Mouse (Mus musculus) limb, embryonic 12.5 days (tissue): Measurements from ENCODE around the gene Olfr1303. TPM values are rescaled to one million over a fixed set of nuclear protein-coding genes. Genes with fewer than 3 reads are reported as not detected.

ENCODE experiments used
- ATAC-seq: fragments of 200-750 bp; cut with Nextera tagmentation; 2 replicates; pipeline ENCODE4 v1.8.0; 2017; ENCODE audit warnings: low read depth, moderate TSS enrichment; ENCODE audit not compliant: insufficient number of reproducible peaks, insufficient read depth, low FRiP score, low TSS enrichment
- H3K27ac ChIP-seq: fragments of 300-500 bp; sonication (generic); 2 replicates; pipeline ENCODE4 v1.5.1; 2016; ENCODE audit warnings: mild to moderate bottlenecking, moderate library complexity
- H3K27me3 ChIP-seq: fragments of 300-500 bp; sonication (generic); 2 replicates; pipeline ENCODE4 v1.6.1; 2016; ENCODE audit warnings: mild to moderate bottlenecking, moderate library complexity
- H3K36me3 ChIP-seq: fragments of 300-500 bp; sonication (generic); 2 replicates; pipeline ENCODE4 v1.6.1; 2016; ENCODE audit warnings: mild to moderate bottlenecking, moderate library complexity
- H3K4me1 ChIP-seq: fragments of 300-500 bp; sonication (generic); replicated peaks from 2 replicates; pipeline ENCODE4 v1.6.1; 2016
- H3K4me2 ChIP-seq: fragments of 300-500 bp; sonication (generic); 2 replicates; pipeline ENCODE4 v1.6.1; 2016; ENCODE audit warnings: mild to moderate bottlenecking, moderate library complexity
- H3K4me3 ChIP-seq: fragments of 300-500 bp; sonication (generic); replicated peaks from 2 replicates; pipeline ENCODE4 v1.5.1; 2016; ENCODE audit warnings: mild to moderate bottlenecking
- H3K9ac ChIP-seq: fragments of 300-500 bp; sonication (generic); replicated peaks from 2 replicates; pipeline ENCODE4 v1.6.1; 2016; ENCODE audit warnings: mild to moderate bottlenecking, moderate library complexity
- H3K9me3 ChIP-seq: fragments of 300-500 bp; sonication (generic); 2 replicates; pipeline ENCODE4 v1.6.1; 2016; ENCODE audit warnings: mild to moderate bottlenecking, moderate library complexity
- WGBS: fragments of 180-500 bp; shearing (Covaris S2); methylation state at CpG from one replicate; pipeline ENCODE4 v1.1.7; 2016; 5-methylcytosine and 5-hydroxymethylcytosine counted together
- polyA plus RNA-seq: library from polyadenylated mRNA; unstranded; fragments of >200 nt; fragmentation: Nextera tagmentation; extraction: Ambion mirVana; gene quantifications from 2 replicates; pipeline ENCODE4 v1.2.1, GENCODE M21; 2016

Gene Olfr1303
- not detected in 2 replicates for polyA plus RNA-seq

DNA sequence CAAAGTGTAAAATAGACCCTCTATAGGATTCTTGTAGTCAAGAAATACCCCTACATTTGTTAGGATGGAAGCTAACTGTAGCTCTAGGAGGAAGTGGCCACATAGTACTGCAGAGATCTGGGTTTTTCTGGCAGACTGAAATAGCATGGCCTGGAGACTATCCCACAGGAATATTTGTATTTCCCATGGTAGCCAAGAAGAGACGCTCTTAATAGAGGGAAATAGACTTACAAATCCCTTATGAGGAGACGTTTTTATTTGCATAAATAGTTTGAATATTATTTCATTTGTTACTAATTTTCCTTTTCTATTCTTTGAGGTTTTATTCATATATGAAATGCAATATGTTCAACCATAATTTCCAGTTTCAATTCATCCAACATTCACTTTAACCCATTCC lies at the start of gene Olfr1303:
Gene Olfr1303 (minus strand): TSS at position 101 of the 400 bp plus-strand sequence.
- no peaks in the 10 kb centered on the region for H3K27me3 ChIP-seq
- H3K9me3 ChIP-seq: no peaks in the 10 kb centered on the region
- WGBS: 91% methylated on average over 2 of the region's 2 CpGs
- no peak within 1 kb of the TSS for H3K4me3 ChIP-seq
- no peak for ATAC-seq
- H3K36me3 ChIP-seq: no peaks in the 10 kb centered on the region
- no peak within 1 kb of the TSS for H3K4me2 ChIP-seq
- no peak within 1 kb of the TSS for H3K27ac ChIP-seq
- H3K4me1 ChIP-seq: no peaks in the 10 kb centered on the region
- no peak within 1 kb of the TSS for H3K9ac ChIP-seq

DNA sequence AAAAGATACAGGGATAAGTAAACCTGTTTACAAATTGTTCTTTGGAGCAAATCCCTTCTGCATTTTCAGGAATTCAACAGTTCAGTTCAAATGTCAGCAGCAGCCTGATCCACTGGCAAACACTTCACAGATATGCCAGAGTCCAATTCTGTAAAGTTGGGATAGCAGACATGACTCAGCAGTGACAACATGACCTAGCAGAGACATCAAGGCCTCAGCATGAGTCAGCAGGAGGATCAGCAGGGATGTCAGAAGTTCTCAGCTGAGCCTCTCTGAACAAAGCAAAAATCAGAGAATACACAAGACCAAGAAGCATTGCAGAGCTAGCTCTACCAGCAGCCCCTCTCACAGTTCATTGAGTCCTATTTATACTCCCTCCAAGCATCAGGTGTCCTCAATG lies 7.2 kb downstream of the Olfr1303 start:
- Histone ChIP-seq H3K9me3 (0 out of 2 replicates have a peak, but pooled peaks cover 4% of the 10 kb centered on the region), H3K4me3 (no peak overlapping the region), H3K27ac (no peak overlapping the region)

DNA sequence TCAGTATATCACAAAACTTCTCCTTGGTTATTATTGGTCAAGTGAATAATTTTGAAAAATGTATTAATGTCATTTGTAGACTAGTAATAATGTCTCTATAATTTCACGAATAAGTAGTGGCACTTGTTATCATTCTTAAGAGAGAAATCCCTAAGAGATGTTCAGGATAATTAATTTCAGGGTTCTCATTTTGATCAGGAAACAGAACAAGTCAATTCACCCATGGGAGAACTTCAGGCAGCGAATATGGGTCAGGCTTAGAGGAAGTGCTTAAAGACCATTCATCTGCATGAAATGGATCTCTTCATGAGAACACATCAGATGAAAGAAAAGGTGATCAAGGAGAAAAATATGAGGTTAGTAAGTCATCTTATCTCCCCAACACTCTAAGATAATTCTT lies 43.0 kb downstream of the Olfr1303 start, which contains the start of gene Olfr1302:
Gene Olfr1302 (plus strand): TSS at position 301 of the 400 bp plus-strand sequence.
- WGBS: 79% methylated on average over 2 of the region's 2 CpGs
- Histone ChIP-seq H3K27me3 (no peaks in the 10 kb centered on the region), H3K36me3 (no peaks in the 10 kb centered on the region), H3K4me2 (no peak within 1 kb of the TSS), H3K9ac (no peak within 1 kb of the TSS), H3K4me1 (no peaks in the 10 kb centered on the region), H3K4me3 (no peak within 1 kb of the TSS), H3K9me3 (no peaks in the 10 kb centered on the region), H3K27ac (no peak within 1 kb of the TSS)
- ATAC-seq: no peak

More for the DNA sequence above, 7.2 kb downstream of the Olfr1303 start:
- H3K36me3 ChIP-seq: no peaks in the 10 kb centered on the region
- no peaks in the 10 kb centered on the region for H3K27me3 ChIP-seq
- ATAC-seq: no peak
- H3K9ac ChIP-seq: no peak overlapping the region
- no peaks in the 10 kb centered on the region for H3K4me1 ChIP-seq
- no peak overlapping the region for H3K4me2 ChIP-seq

Other genes starting within 250 kb of the Olfr1303 start
- not detected in 2 replicates for gene Olfr1297, start 193.8 kb downstream of the Olfr1303 start, polyA plus RNA-seq
- not detected in 2 replicates for gene Olfr1298, start 171.1 kb downstream of the Olfr1303 start, polyA plus RNA-seq
- gene Olfr1299, start 158.9 kb downstream of the Olfr1303 start, polyA plus RNA-seq: not detected in 2 replicates
- not detected in 2 replicates for gene Olfr1301, start 69.3 kb downstream of the Olfr1303 start, polyA plus RNA-seq
- not detected in 2 replicates for gene Olfr1302, start 42.9 kb downstream of the Olfr1303 start, polyA plus RNA-seq
- not detected in 2 replicates for gene Olfr1305, start 56.8 kb upstream of the Olfr1303 start, polyA plus RNA-seq
- not detected in 2 replicates for gene Olfr1306, start 95.9 kb upstream of the Olfr1303 start, polyA plus RNA-seq
- gene Olfr1307, start 129.1 kb upstream of the Olfr1303 start, polyA plus RNA-seq: not detected in 2 replicates
- gene Olfr1308, start 144.6 kb upstream of the Olfr1303 start, polyA plus RNA-seq: not detected in 2 replicates
- not detected in 2 replicates for gene Olfr1309, start 169.9 kb upstream of the Olfr1303 start, polyA plus RNA-seq
- gene Olfr1310, start 192.4 kb upstream of the Olfr1303 start, polyA plus RNA-seq: not detected in 2 replicates
- gene Olfr1311, start 204.1 kb upstream of the Olfr1303 start, polyA plus RNA-seq: not detected in 2 replicates
- not detected in 2 replicates for gene Olfr1312, start 229.9 kb upstream of the Olfr1303 start, polyA plus RNA-seq